Mouse (Mus musculus) left cerebral cortex, adult 9 months (tissue): ENCODE measurements at regions not wholly inside any gene's neighbourhood (a gene's known extent, or its start where the extent isn't known, plus 50 kb on each side); places are given as distances from the start of the nearest gene placed in this dataset.

Experiments
- DNase-seq, 2 experiments: peaks; one replicate each; pipeline ENCODE4 v3.0.0; 2022; ENCODE audit warnings: low spot score in 2 of 2

GRCm38 (mm10) chr11:45058658-45059057 lies 441.5 kb downstream of the Ebf1 start:
- DNase-seq = peak in 1 of 2 experiments; percentile 18

- DNase-seq = no peak
Observed at GRCm38 (mm10) chr11:45066592-45066991, 449.5 kb downstream of the Ebf1 start.

- DNase-seq = no peak
Observed at GRCm38 (mm10) chr11:45070280-45070679, 453.2 kb downstream of the Ebf1 start.

GRCm38 (mm10) chr11:45071195-45071594 lies 454.1 kb downstream of the Ebf1 start:
- DNase-seq = no peak

- DNase-seq = no peak
Observed at GRCm38 (mm10) chr11:45084506-45085037, 467.5 kb downstream of the Ebf1 start.

GRCm38 (mm10) chr11:45085145-45085544 lies 468.0 kb downstream of the Ebf1 start:
- DNase-seq = no peak

- DNase-seq = no peak
Observed at GRCm38 (mm10) chr11:45087186-45087915, 470.2 kb downstream of the Ebf1 start.

GRCm38 (mm10) chr11:45088286-45088685 lies 471.2 kb downstream of the Ebf1 start:
- no peak for DNase-seq

- no peak for DNase-seq
Observed at GRCm38 (mm10) chr11:45089561-45089960, 472.4 kb downstream of the Ebf1 start.

GRCm38 (mm10) chr11:45103498-45104336 lies 486.6 kb downstream of the Ebf1 start:
- peak in 1 of 2 experiments; percentile 10 for DNase-seq

GRCm38 (mm10) chr11:45116702-45117101 lies 499.6 kb downstream of the Ebf1 start:
- DNase-seq = no peak

- DNase-seq = no peak
Observed at GRCm38 (mm10) chr11:45123276-45123675, 506.2 kb downstream of the Ebf1 start.

GRCm38 (mm10) chr11:45136781-45137180 lies 519.7 kb downstream of the Ebf1 start:
- DNase-seq = no peak

- no peak for DNase-seq
Observed at GRCm38 (mm10) chr11:45138351-45138975, 521.3 kb downstream of the Ebf1 start.

GRCm38 (mm10) chr11:45140490-45140889 lies 523.4 kb downstream of the Ebf1 start:
- no peak for DNase-seq

- DNase-seq = no peak
Observed at GRCm38 (mm10) chr11:45154070-45154469, 537.0 kb downstream of the Ebf1 start.

- DNase-seq = no peak
Observed at GRCm38 (mm10) chr11:45154497-45154896, 537.4 kb downstream of the Ebf1 start.

- no peak for DNase-seq
Observed at GRCm38 (mm10) chr11:45155782-45156181, 538.7 kb downstream of the Ebf1 start.

GRCm38 (mm10) chr11:45158282-45158681 lies 541.2 kb downstream of the Ebf1 start:
- no peak for DNase-seq

GRCm38 (mm10) chr11:45160871-45161270 lies 543.8 kb downstream of the Ebf1 start:
- DNase-seq = no peak

GRCm38 (mm10) chr11:45173546-45173945 lies 556.4 kb downstream of the Ebf1 start:
- no peak for DNase-seq

- no peak for DNase-seq
Observed at GRCm38 (mm10) chr11:45174071-45174470, 557.0 kb downstream of the Ebf1 start.
